Mouse (Mus musculus): Measurements from ENCODE around the gene Alpk3. TPM values are rescaled to one million over a fixed set of nuclear protein-coding genes. Genes with fewer than 3 reads are reported as not detected.
A peak's percentile ranks its signal among the peaks of the same experiment; 100 is the strongest.
"Not testable (repeated sequence)": the region's sequence is repeated elsewhere in the genome, so short reads cannot be mapped to it uniquely, and the experiment has no call there.

The Alpk3 gene
- total RNA-seq, 1 experiment = 3.3 TPM

DNA sequence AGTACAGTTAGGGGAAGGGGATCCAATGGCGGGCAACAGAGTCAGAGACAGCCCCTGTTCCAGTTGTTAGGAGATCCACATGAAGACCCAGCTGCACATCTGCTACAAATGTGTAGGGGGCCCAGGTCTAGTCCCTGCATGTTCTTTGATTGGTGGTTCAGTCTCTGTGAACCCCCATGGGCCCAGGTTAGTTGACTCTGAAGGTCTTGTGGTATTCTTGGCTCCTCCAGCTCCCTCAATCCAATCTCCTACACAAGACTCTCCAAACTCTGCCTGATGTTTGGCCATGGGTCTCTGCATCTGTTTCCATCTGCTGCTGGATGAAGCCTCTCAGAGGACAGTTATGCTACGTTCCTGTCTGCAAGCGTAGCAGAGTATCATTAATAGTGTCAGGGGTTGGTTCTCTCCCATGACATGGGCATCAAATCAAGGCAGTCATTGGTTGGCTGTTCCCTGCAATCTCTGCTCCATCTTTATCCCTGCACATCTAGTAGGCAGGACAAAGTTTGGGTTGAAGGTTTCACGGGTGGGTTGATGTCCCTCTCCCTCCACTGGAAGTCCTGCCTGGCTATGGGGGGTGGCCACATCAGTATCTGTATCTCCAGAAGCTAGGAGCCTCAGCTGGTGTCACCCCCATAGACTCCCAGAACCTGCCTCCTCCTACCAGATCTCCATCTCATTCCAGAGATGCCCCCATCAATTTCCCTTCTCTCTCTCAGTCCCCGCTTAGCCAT lies 82.4 kb downstream of the Alpk3 start:
- in situ Hi-C loops (cut with MboI; ENCODE audit: low sequenced_read_pairs in 2 of 2, unreplicated experiment in 2 of 2) = no loop called here
- no peak for DNase-seq (ENCODE audit: low read depth, low spot score)
- H3K9ac ChIP-seq (ENCODE audit: insufficient read depth, low read depth, low read length, poor library complexity, severe bottlenecking) = no peak overlapping the region
- H3K9me3 ChIP-seq (ENCODE audit: control insufficient read depth, insufficient read depth, low read depth, low read length) = no peaks in the 10 kb centered on the region
- peaks cover 3% of the 10 kb centered on the region for H3K36me3 ChIP-seq (ENCODE audit: control insufficient read depth, insufficient read depth, low read length, poor library complexity, severe bottlenecking)
- no peak overlapping the region for H3K27ac ChIP-seq (ENCODE audit: insufficient read depth, low read depth, low read length, poor library complexity, severe bottlenecking)
- TF ChIP-seq HCFC1 (IDR thresholded peaks at IDR 0.05; ENCODE audit: borderline replicate concordance, insufficient read depth, low read length) (no peak), ZC3H11A (IDR thresholded peaks at IDR 0.05; ENCODE audit: borderline replicate concordance, low read depth, low read length) (no peak), CHD2 (IDR thresholded peaks at IDR 0.05; ENCODE audit: low read depth, low read length) (no peak), MAFK (IDR thresholded peaks at IDR 0.05; ENCODE audit: insufficient read depth, low read depth, low read length) (no peak), ZNF384 (IDR thresholded peaks at IDR 0.05; ENCODE audit: low read depth, low read length) (no peak)
- peaks cover 10 to 14% of the 10 kb centered on the region in 2 experiments for H3K4me1 ChIP-seq (ENCODE audit: control insufficient read depth in 2 of 2, insufficient read depth in 2 of 2, low read length in 2 of 2, poor library complexity in 1 of 2)
- no peak overlapping the region for H3K4me3 ChIP-seq (ENCODE audit: insufficient read depth in 1 of 2, low read depth in 1 of 2, low read length in 2 of 2, poor library complexity in 1 of 2, severe bottlenecking in 1 of 2)

- peak; percentile 62 for DNase-seq (ENCODE audit: low read depth, low spot score)
- Histone ChIP-seq H3K4me3 (ENCODE audit: insufficient read depth in 1 of 2, low read depth in 1 of 2, low read length in 2 of 2, poor library complexity in 1 of 2, severe bottlenecking in 1 of 2) (peak overlapping the region; percentile 26 to 64), H3K9me3 (ENCODE audit: control insufficient read depth, insufficient read depth, low read depth, low read length) (no peaks in the 10 kb centered on the region), H3K9ac (ENCODE audit: insufficient read depth, low read depth, low read length, poor library complexity, severe bottlenecking) (peak overlapping the region; percentile 58), H3K27ac (ENCODE audit: insufficient read depth, low read depth, low read length, poor library complexity, severe bottlenecking) (peak overlapping the region; percentile 94), H3K4me1 (ENCODE audit: control insufficient read depth in 2 of 2, insufficient read depth in 2 of 2, low read length in 2 of 2, poor library complexity in 1 of 2) (peaks cover 10 to 14% of the 10 kb centered on the region in 2 experiments), H3K36me3 (ENCODE audit: control insufficient read depth, insufficient read depth, low read length, poor library complexity, severe bottlenecking) (peaks cover 4% of the 10 kb centered on the region)
- no peak for TF ChIP-seq HCFC1 (IDR thresholded peaks at IDR 0.05; ENCODE audit: borderline replicate concordance, insufficient read depth, low read length)
- TF ChIP-seq CHD2 (IDR thresholded peaks at IDR 0.05; ENCODE audit: low read depth, low read length) = no peak
- no peak for TF ChIP-seq ZNF384 (IDR thresholded peaks at IDR 0.05; ENCODE audit: low read depth, low read length)
- TF ChIP-seq MAFK (IDR thresholded peaks at IDR 0.05; ENCODE audit: insufficient read depth, low read depth, low read length) = no peak
- in situ Hi-C loops (cut with MboI; ENCODE audit: low sequenced_read_pairs in 2 of 2, unreplicated experiment in 2 of 2) = no loop called here
Observed at GRCm38 (mm10) chr7:81141541-81141940, 84.1 kb downstream of the Alpk3 start.

DNA sequence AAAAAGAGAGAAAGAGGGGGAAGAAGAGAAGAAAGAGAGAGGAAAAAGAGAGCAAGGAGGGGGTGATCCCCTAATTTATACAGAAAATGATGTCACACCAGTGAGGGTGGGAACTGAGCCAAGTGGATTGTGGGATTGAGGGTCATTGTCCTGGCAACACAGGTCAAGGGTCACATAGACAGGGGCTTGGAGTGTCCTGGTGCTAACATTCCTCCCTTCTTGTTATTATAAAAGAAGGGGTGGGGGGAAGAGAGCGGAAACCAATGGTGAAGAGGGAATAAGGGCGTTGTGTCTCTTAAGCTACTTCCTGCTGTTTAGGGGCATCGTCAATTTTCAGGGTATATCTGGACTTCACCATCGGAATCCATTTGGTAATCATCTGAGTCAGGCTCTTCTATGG lies 85.7 kb downstream of the Alpk3 start:
- H3K4me1 ChIP-seq (ENCODE audit: control insufficient read depth in 2 of 2, insufficient read depth in 2 of 2, low read length in 2 of 2, poor library complexity in 1 of 2); H3K27ac ChIP-seq (ENCODE audit: insufficient read depth, low read depth, low read length, poor library complexity, severe bottlenecking); in situ Hi-C loops (cut with MboI; ENCODE audit: low sequenced_read_pairs in 2 of 2, unreplicated experiment in 2 of 2); H3K36me3 ChIP-seq (ENCODE audit: control insufficient read depth, insufficient read depth, low read length, poor library complexity, severe bottlenecking); DNase-seq (ENCODE audit: low read depth, low spot score); H3K9me3 ChIP-seq (ENCODE audit: control insufficient read depth, insufficient read depth, low read depth, low read length): not testable (repeated sequence)
- Histone ChIP-seq H3K4me3 (ENCODE audit: insufficient read depth in 1 of 2, low read depth in 1 of 2, low read length in 2 of 2, poor library complexity in 1 of 2, severe bottlenecking in 1 of 2) (peak overlapping the region; percentile 21 to 30), H3K9ac (ENCODE audit: insufficient read depth, low read depth, low read length, poor library complexity, severe bottlenecking) (peak overlapping the region; percentile 50; the same call in 1 of the 2 replicates)

- peak overlapping the region; percentile 69 to 74 for H3K4me3 ChIP-seq (ENCODE audit: insufficient read depth in 1 of 2, low read depth in 1 of 2, low read length in 2 of 2, poor library complexity in 1 of 2, severe bottlenecking in 1 of 2)
- in situ Hi-C loops (cut with MboI; ENCODE audit: low sequenced_read_pairs in 2 of 2, unreplicated experiment in 2 of 2) = loop anchor here (10.0 to 25.0 kb wide), 2 partner anchors 188 to 265 kb away; partner anchors contain the start of gene Rps17 (in 1 of the 2)
Observed at GRCm38 (mm10) chr7:81149759-81150158, 92.4 kb downstream of the Alpk3 start.

More at GRCm38 (mm10) chr7:81149759-81150158, 92.4 kb downstream of the Alpk3 start:
- Histone ChIP-seq H3K36me3 (ENCODE audit: control insufficient read depth, insufficient read depth, low read length, poor library complexity, severe bottlenecking) (peaks cover 2% of the 10 kb centered on the region; the same call in 1 of the 2 replicates), H3K9me3 (ENCODE audit: control insufficient read depth, insufficient read depth, low read depth, low read length) (no peaks in the 10 kb centered on the region), H3K27ac (ENCODE audit: insufficient read depth, low read depth, low read length, poor library complexity, severe bottlenecking) (peak overlapping the region; percentile 27), H3K9ac (ENCODE audit: insufficient read depth, low read depth, low read length, poor library complexity, severe bottlenecking) (peak overlapping the region; percentile 80), H3K4me1 (ENCODE audit: control insufficient read depth in 2 of 2, insufficient read depth in 2 of 2, low read length in 2 of 2, poor library complexity in 1 of 2) (peaks cover 4 to 8% of the 10 kb centered on the region in 2 experiments)
- no peak for DNase-seq (ENCODE audit: low read depth, low spot score)
- TF ChIP-seq HCFC1 (IDR thresholded peaks at IDR 0.05; ENCODE audit: borderline replicate concordance, insufficient read depth, low read length) (no peak), CHD2 (IDR thresholded peaks at IDR 0.05; ENCODE audit: low read depth, low read length) (no peak), MAFK (IDR thresholded peaks at IDR 0.05; ENCODE audit: insufficient read depth, low read depth, low read length) (no peak), ZC3H11A (IDR thresholded peaks at IDR 0.05; ENCODE audit: borderline replicate concordance, low read depth, low read length) (no peak), ZNF384 (IDR thresholded peaks at IDR 0.05; ENCODE audit: low read depth, low read length) (no peak)

Measured in ES-E14 (cell line).